Mouse (Mus musculus): ENCODE measurements at regions not wholly inside any gene's neighbourhood (a gene's known extent, or its start where the extent isn't known, plus 50 kb on each side); places are given as distances from the start of the nearest gene placed in this dataset.

DNA sequence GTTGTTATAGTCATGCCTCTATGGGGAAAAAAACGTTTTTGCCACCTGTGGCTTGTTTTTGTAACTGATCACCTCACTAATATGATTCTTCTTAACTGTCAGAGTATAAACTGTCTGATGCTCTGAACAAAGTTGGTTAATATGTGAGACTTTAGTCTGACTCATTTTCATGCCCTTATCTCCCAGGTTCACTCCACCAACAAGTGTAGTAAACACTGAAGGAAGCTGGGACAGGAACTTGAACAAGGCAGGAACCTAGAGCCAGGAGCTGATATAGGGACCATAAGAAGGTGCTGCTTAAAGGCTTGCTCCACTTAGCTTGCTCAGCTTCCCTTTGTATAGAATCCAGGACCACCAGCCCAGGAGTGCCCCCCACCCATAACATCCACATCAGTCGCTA is 124.0 kb upstream of the Itga4 start:
- H3K4me1 ChIP-seq = 0 out of 2 replicates have a peak, but pooled peaks cover 7% of the 10 kb centered on the region
- no peaks in the 10 kb centered on the region for H3K9me3 ChIP-seq (replicated peaks)
- H3K27ac ChIP-seq = no peak overlapping the region
- H3K4me2 ChIP-seq = no peak overlapping the region
- 61% methylated on average over 2 of the region's 2 CpGs for WGBS
- no peak for ATAC-seq (replicated peaks; ENCODE audit: low FRiP score)
- H3K4me3 ChIP-seq (replicated peaks) = no peak overlapping the region
- H3K36me3 ChIP-seq = no peaks in the 10 kb centered on the region
- no peak overlapping the region for H3K9ac ChIP-seq
- H3K27me3 ChIP-seq = no peaks in the 10 kb centered on the region

DNA sequence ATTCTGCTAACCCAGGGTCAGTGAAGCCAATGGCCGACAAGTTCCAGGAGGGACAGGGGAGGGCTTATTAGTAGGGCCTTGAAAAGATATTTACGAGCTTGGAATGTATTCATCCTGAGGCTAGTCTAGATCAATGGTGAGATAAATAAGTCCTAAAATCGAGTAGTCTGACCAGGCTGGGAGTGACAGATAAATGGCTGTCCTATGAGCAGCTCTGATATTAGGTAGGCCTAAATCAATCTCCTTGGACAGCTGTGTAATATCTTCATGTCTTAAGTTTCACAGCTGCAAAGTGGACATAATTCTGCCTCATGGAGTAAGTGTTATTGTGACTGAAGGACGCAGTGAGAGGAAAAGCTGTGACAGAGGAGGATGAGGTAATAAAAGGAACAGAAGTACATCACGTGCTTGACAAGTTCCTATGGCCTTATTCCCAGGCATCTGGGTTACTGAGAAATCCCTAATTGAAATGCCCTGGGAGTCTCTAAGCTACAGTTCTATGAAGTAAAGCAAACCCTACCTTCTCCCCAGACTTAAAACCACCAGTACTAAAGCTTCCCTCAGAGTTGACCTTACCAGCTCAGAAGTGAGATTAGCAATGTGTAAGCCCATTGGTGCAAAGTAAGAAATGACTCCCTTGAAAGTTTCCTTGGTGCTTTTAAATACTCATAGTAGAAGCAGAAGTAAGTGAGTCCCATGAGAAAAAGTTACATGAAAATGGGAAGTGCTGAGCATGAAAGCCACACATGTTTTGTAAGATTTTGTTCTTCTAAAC is 123.3 kb upstream of the Itga4 start:
- Histone ChIP-seq H3K27ac (no peak overlapping the region), H3K27me3 (no peaks in the 10 kb centered on the region), H3K9ac (no peak overlapping the region), H3K36me3 (no peaks in the 10 kb centered on the region), H3K9me3 (replicated peaks) (no peaks in the 10 kb centered on the region), H3K4me3 (replicated peaks) (no peak overlapping the region), H3K4me2 (no peak overlapping the region), H3K4me1 (0 out of 2 replicates have a peak, but pooled peaks cover 7% of the 10 kb centered on the region)
- 24% methylated on average over 5 of the region's 5 CpGs for WGBS
- 0 out of 2 replicates have a peak, but pooled peaks have one; percentile 22 for ATAC-seq (replicated peaks; ENCODE audit: low FRiP score)

DNA sequence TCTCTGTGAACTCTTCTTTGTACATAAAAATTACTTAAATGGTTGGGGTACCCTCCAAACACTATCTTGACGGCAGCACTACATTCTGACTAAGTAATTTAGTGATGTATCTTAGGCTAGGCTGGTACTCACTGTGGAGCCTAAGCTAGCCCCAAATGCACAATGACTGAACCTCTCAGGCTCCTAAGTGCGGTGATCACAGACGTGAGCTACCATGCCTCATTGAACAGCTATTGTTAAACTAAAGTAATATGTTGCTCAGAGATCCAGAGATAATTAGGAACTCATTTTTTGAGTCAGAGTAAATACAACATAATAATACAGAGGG is 122.7 kb upstream of the Itga4 start:
- Histone ChIP-seq H3K36me3 (no peaks in the 10 kb centered on the region), H3K9me3 (replicated peaks) (no peaks in the 10 kb centered on the region), H3K4me1 (0 out of 2 replicates have a peak, but pooled peaks cover 7% of the 10 kb centered on the region), H3K9ac (no peak overlapping the region), H3K4me2 (no peak overlapping the region), H3K27me3 (no peaks in the 10 kb centered on the region), H3K4me3 (replicated peaks) (no peak overlapping the region), H3K27ac (no peak overlapping the region)
- ATAC-seq (replicated peaks; ENCODE audit: low FRiP score) = no peak
- WGBS = 74% methylated on average over 3 of the region's 3 CpGs

DNA sequence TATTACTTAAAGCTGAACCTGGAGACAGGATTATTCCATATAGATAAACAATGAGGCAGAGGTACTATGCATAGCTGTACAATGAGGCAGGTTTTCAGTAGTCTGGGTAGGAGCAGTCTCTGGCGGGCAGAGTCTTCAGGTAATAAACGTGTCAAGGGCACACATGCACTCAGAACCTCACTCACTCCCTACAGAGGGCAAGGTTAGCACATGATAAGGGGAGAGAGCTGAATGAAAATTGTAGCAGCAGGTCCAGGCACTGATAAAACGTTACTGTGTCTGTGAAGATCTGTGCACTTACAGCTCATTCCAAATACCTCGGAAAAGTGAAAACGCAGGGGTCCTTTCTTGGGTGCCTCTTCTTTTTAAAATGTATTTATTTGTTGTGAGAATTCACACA is 120.9 kb upstream of the Itga4 start:
- no peaks in the 10 kb centered on the region for H3K36me3 ChIP-seq
- no peak overlapping the region for H3K27ac ChIP-seq
- ATAC-seq (replicated peaks; ENCODE audit: low FRiP score) = no peak
- H3K9ac ChIP-seq = no peak overlapping the region
- no peaks in the 10 kb centered on the region for H3K9me3 ChIP-seq (replicated peaks)
- no peak overlapping the region for H3K4me3 ChIP-seq (replicated peaks)
- no peaks in the 10 kb centered on the region for H3K27me3 ChIP-seq
- 61% methylated on average over 5 of the region's 5 CpGs for WGBS
- H3K4me1 ChIP-seq = peaks cover 11% of the 10 kb centered on the region; the same call in 1 of the 2 replicates
- no peak overlapping the region for H3K4me2 ChIP-seq

DNA sequence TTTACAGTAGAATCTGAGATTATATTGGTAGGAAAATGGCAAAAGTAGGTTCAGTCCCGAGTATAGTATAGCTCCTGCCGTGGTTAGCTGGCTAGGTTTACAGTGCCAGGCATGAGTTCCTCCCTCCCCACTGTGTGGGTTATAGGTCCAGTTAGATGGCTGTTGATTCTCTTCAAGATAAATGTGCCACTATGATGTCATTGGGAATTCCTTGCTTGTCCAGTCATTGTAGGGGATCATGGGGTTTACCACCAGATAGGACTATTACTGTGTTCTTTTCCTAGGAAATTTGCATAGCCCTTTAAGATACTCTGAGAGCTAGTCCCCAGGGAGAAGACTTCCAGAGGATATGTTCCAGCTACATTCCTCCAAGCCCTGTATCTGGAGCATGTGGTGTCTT is 119.2 kb upstream of the Itga4 start:
- H3K36me3 ChIP-seq = no peaks in the 10 kb centered on the region
- H3K4me3 ChIP-seq (replicated peaks) = no peak overlapping the region
- ATAC-seq (replicated peaks; ENCODE audit: low FRiP score) = no peak
- no peaks in the 10 kb centered on the region for H3K27me3 ChIP-seq
- H3K4me2 ChIP-seq = no peak overlapping the region
- 92% methylated on average over 2 of the region's 2 CpGs for WGBS
- no peaks in the 10 kb centered on the region for H3K9me3 ChIP-seq (replicated peaks)
- no peak overlapping the region for H3K9ac ChIP-seq
- H3K4me1 ChIP-seq = peaks cover 11% of the 10 kb centered on the region; the same call in 1 of the 2 replicates
- H3K27ac ChIP-seq = no peak overlapping the region

DNA sequence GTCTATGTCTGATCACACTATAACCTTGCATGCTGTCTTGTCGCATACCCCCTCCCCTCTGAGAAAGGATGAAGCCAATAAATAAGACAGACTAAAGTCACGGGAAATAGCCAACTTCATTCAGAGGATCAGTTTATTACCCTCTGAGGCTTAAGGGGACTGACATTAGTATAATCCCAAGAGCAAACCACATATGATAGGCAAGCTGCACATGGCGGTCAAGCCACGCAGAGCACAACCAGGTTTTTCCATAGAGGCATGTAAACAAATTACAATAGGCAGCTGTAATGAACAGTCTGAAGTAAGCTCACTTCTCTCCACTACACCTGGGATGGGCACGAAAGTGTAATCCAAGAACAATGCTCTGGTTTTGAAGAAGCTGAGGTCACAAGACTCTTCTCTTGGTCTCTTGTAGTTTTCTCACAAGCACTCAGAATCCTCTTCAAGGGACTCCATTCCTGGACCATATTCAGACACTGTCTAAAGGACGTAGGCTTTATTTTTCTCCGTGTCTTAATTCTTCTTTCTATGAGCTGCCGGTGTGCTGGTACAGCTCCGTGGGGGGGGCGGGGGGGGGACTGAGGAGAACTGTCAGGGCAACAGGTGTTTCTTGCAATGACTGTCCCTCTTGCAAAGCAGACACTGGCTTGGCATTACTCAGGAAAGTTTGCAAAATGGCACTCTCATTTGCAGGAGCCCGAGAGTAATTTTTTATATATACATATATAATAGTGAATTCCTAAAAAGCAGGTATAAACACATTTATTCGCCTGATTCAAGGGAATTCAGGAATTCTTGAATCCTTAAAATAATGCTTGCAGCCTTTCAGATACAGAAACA is 118.4 kb upstream of the Itga4 start:
- no peak overlapping the region for H3K27ac ChIP-seq
- H3K4me2 ChIP-seq = no peak overlapping the region
- no peak overlapping the region for H3K4me3 ChIP-seq (replicated peaks)
- no peak for ATAC-seq (replicated peaks; ENCODE audit: low FRiP score)
- peaks cover 5% of the 10 kb centered on the region; the same call in 1 of the 2 replicates for H3K4me1 ChIP-seq
- no peaks in the 10 kb centered on the region for H3K27me3 ChIP-seq
- H3K36me3 ChIP-seq = no peaks in the 10 kb centered on the region
- no peak overlapping the region for H3K9ac ChIP-seq
- WGBS = 84% methylated on average over 12 of the region's 12 CpGs
- no peaks in the 10 kb centered on the region for H3K9me3 ChIP-seq (replicated peaks)

DNA sequence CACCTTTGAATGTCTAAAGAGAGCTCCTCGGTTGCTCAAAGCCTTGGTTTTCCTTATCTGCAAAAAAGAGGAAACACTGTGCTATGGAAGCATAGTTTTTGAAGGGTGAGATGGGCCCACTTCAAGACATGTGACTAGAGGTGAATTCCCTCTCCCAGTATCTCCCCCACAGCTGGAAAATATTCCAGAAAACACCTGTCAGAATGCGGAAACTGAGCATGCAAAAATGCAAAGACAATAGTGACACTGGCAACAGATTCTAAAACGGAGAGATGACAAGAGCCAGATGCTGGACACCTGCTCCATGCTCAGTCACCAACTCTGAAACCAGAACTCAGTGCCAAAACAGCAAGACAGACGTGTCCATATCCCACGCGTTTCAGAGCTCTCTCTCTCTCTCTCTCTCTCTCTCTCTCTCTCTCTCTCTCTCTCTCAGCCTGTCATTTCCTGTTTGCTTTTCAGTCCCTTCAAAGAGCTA is 117.5 kb upstream of the Itga4 start:
- peak; percentile 61 for ATAC-seq (replicated peaks; ENCODE audit: low FRiP score)
- no peaks in the 10 kb centered on the region for H3K36me3 ChIP-seq
- peaks cover 4% of the 10 kb centered on the region; the same call in 1 of the 2 replicates for H3K4me1 ChIP-seq
- no peak overlapping the region for H3K27ac ChIP-seq
- no peaks in the 10 kb centered on the region for H3K27me3 ChIP-seq
- 37% methylated on average over 6 of the region's 6 CpGs for WGBS
- H3K9me3 ChIP-seq (replicated peaks) = no peaks in the 10 kb centered on the region
- H3K9ac ChIP-seq = no peak overlapping the region
- H3K4me2 ChIP-seq = no peak overlapping the region
- no peak overlapping the region for H3K4me3 ChIP-seq (replicated peaks)

DNA sequence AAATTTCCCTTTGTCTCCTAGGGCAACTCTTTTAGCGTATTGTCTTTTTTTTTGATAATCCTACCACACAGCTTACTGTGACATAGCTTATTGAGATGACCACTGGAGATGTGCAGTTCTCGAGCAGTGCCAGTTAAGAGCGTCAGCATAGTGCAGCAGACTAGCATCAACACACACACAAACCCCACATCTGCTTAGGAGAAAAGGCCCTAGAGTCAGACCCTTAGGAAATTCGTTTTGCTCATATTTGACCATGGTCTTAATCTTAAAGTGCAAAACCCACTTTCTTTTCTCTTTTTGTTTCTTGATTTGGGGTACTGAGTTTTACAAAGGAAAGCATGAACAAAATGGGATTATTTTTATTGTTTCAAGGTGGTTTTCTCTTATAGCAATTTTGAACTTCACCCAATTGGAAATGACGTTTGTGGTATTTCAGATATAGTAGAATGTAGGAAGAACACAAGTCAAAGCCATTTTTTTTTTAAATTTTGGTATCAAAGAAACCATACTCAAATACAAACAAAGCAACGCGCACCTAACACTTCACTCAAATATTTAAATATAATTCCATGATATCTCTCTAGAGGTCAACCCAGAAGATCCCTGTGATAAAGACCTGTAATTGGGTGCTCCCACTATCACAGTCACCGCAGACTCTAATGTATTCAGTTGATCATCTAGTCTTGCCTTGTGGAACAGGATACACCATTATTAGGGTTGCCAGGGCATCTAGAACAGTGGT is 116.7 kb upstream of the Itga4 start:
- ATAC-seq (replicated peaks; ENCODE audit: low FRiP score) = no peak
- no peaks in the 10 kb centered on the region for H3K27me3 ChIP-seq
- H3K36me3 ChIP-seq = no peaks in the 10 kb centered on the region
- no peak overlapping the region for H3K9ac ChIP-seq
- peaks cover 4% of the 10 kb centered on the region; the same call in 1 of the 2 replicates for H3K4me1 ChIP-seq
- H3K27ac ChIP-seq = no peak overlapping the region
- no peak overlapping the region for H3K4me3 ChIP-seq (replicated peaks)
- WGBS = 91% methylated on average over 8 of the region's 8 CpGs
- H3K4me2 ChIP-seq = no peak overlapping the region
- H3K9me3 ChIP-seq (replicated peaks) = no peaks in the 10 kb centered on the region

DNA sequence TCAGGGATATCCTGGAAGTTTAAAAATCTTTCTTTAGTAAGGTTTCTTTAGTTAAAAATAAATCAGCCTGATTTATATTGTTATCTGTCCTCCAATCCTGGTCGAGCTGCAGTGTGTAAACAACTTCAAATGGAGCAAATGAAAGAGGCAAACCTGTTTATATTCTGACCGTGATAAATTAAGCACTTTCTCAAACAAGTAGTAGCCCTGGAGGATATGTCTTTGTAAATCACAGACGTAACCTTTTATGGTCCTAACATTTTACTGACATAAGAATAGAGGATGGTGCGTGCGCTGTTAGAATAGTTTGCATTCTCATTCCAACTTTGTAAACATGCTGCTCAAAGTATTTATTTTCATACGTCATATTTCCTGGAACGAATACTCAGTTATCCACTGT is 113.3 kb upstream of the Itga4 start:
- no peak overlapping the region for H3K27ac ChIP-seq

DNA sequence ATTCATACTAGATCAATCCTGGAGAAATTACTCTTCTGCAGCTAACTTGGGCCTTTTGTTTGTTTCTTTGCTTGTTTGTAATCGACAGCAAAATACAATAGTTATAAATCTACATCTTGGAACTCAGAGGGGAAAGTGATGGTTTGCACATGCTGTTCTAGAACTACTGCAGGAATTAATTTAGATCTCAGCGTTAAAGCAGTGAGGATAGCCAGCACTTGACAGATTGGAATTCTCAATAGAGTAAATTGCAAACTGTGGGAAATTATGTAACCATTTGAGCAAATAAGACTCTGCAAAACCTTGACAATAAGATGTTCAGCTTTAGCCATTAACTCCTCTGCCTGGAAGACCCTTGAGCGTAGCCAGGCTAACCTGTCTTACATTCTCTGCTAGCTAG is 112.0 kb upstream of the Itga4 start:
- H3K4me2 ChIP-seq = no peak overlapping the region
- no peaks in the 10 kb centered on the region for H3K4me1 ChIP-seq
- no peak overlapping the region for H3K27ac ChIP-seq
- H3K4me3 ChIP-seq (replicated peaks) = no peak overlapping the region
- no peak for ATAC-seq (replicated peaks; ENCODE audit: low FRiP score)
- 72% methylated on average over 3 of the region's 3 CpGs for WGBS
- no peak overlapping the region for H3K9ac ChIP-seq
- no peaks in the 10 kb centered on the region for H3K36me3 ChIP-seq
- no peaks in the 10 kb centered on the region for H3K9me3 ChIP-seq (replicated peaks)
- no peaks in the 10 kb centered on the region for H3K27me3 ChIP-seq

More for the DNA sequence above, 113.3 kb upstream of the Itga4 start:
- WGBS = 35% methylated on average over 7 of the region's 7 CpGs
- H3K4me1 ChIP-seq = peaks cover 4% of the 10 kb centered on the region; the same call in 1 of the 2 replicates
- H3K4me2 ChIP-seq = no peak overlapping the region
- H3K27me3 ChIP-seq = no peaks in the 10 kb centered on the region
- no peak overlapping the region for H3K9ac ChIP-seq
- ATAC-seq (replicated peaks; ENCODE audit: low FRiP score) = peak; percentile 69; the same call in 1 of the 2 replicates
- H3K36me3 ChIP-seq = no peaks in the 10 kb centered on the region
- H3K4me3 ChIP-seq (replicated peaks) = no peak overlapping the region
- H3K9me3 ChIP-seq (replicated peaks) = no peaks in the 10 kb centered on the region

DNA sequence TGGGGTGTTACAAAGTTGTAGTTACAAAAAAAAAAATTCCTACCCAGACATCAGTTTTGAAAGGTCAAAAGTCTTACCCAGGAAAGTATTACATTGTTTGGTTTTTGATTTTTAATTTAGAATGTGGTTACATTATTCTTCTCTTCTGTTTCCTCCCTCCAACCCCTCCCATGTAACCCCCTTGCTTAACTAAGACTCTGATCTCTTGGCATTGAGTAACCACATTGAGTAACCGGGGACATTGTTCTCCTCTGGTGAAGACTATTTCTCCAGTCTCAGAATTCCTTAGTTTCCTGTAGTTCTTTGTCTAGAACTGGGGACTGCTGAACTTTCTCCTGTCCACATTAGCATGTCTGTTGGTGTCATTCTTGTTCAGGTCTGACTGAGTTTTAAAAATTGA is 109.3 kb upstream of the Itga4 start:
- ATAC-seq (replicated peaks; ENCODE audit: low FRiP score) = no peak
- H3K4me3 ChIP-seq (replicated peaks) = no peak overlapping the region
- WGBS = 68% methylated on average over 1 of the region's 1 CpGs

More for the DNA sequence above, 109.3 kb upstream of the Itga4 start:
- Histone ChIP-seq H3K9ac (no peak overlapping the region), H3K36me3 (no peaks in the 10 kb centered on the region), H3K9me3 (replicated peaks) (no peaks in the 10 kb centered on the region), H3K4me2 (no peak overlapping the region), H3K27ac (no peak overlapping the region), H3K4me1 (0 out of 2 replicates have a peak, but pooled peaks cover 5% of the 10 kb centered on the region), H3K27me3 (no peaks in the 10 kb centered on the region)
